Mouse (Mus musculus): ENCODE measurements at regions not wholly inside any gene's neighbourhood (a gene's known extent, or its start where the extent isn't known, plus 50 kb on each side); places are given as distances from the start of the nearest gene placed in this dataset.
A peak's percentile ranks its signal among the peaks of the same experiment; 100 is the strongest.

GRCm38 (mm10) chr3:53338571-53338970, 124.6 kb downstream of the Nhlrc3 start:
- H3K4me1 ChIP-seq (replicated peaks), result 0 out of 2 replicates have a peak, but pooled peaks cover 2% of the 10 kb centered on the region
- no peak overlapping the region for H3K27ac ChIP-seq
- no peak overlapping the region for H3K4me3 ChIP-seq
- WGBS, result 90% methylated on average over 7 of the region's 7 CpGs
- H3K36me3 ChIP-seq, result no peaks in the 10 kb centered on the region
- no peaks in the 10 kb centered on the region for H3K27me3 ChIP-seq
- H3K9me3 ChIP-seq (replicated peaks), result no peaks in the 10 kb centered on the region
- H3K4me2 ChIP-seq, result no peak overlapping the region
- no peak overlapping the region for H3K9ac ChIP-seq
- no peak for ATAC-seq (replicated peaks; ENCODE audit: insufficient number of reproducible peaks, insufficient read depth, low FRiP score, low read depth)

GRCm38 (mm10) chr3:53334051-53334450, 129.1 kb downstream of the Nhlrc3 start:
- Histone ChIP-seq H3K9ac (0 out of 2 replicates have a peak overlapping the region, but pooled peaks have one; percentile 36), H3K9me3 (replicated peaks) (no peaks in the 10 kb centered on the region), H3K27me3 (no peaks in the 10 kb centered on the region), H3K4me2 (peak overlapping the region; percentile 56), H3K27ac (no peak overlapping the region), H3K36me3 (no peaks in the 10 kb centered on the region), H3K4me1 (replicated peaks) (0 out of 2 replicates have a peak, but pooled peaks cover 2% of the 10 kb centered on the region), H3K4me3 (peak overlapping the region; percentile 37)
- WGBS, result 24% methylated on average over 11 of the region's 11 CpGs
- no peak for ATAC-seq (replicated peaks; ENCODE audit: insufficient number of reproducible peaks, insufficient read depth, low FRiP score, low read depth)

- H3K36me3 ChIP-seq, result no peaks in the 10 kb centered on the region
- H3K27ac ChIP-seq, result no peak overlapping the region
- ATAC-seq (replicated peaks; ENCODE audit: insufficient number of reproducible peaks, insufficient read depth, low FRiP score, low read depth), result no peak
- no peaks in the 10 kb centered on the region for H3K27me3 ChIP-seq
- WGBS, result 62% methylated on average over 3 of the region's 3 CpGs
- H3K9me3 ChIP-seq (replicated peaks), result no peaks in the 10 kb centered on the region
- 0 out of 2 replicates have a peak, but pooled peaks cover 2% of the 10 kb centered on the region for H3K4me1 ChIP-seq (replicated peaks)
- no peak overlapping the region for H3K4me3 ChIP-seq
- H3K9ac ChIP-seq, result no peak overlapping the region
- H3K4me2 ChIP-seq, result no peak overlapping the region
These were observed 133.6 kb downstream of the Nhlrc3 start for GRCm38 (mm10) chr3:53329528-53329927.

GRCm38 (mm10) chr3:53327424-53327823, 135.7 kb downstream of the Nhlrc3 start:
- Histone ChIP-seq H3K4me3 (no peak overlapping the region), H3K4me1 (replicated peaks) (no peaks in the 10 kb centered on the region), H3K27ac (no peak overlapping the region), H3K9me3 (replicated peaks) (no peaks in the 10 kb centered on the region), H3K4me2 (no peak overlapping the region), H3K9ac (no peak overlapping the region), H3K27me3 (no peaks in the 10 kb centered on the region), H3K36me3 (no peaks in the 10 kb centered on the region)
- no peak for ATAC-seq (replicated peaks; ENCODE audit: insufficient number of reproducible peaks, insufficient read depth, low FRiP score, low read depth)
- WGBS, result 54% methylated on average over 5 of the region's 5 CpGs

GRCm38 (mm10) chr3:53326967-53327366, 136.2 kb downstream of the Nhlrc3 start:
- Histone ChIP-seq H3K4me3 (no peak overlapping the region), H3K27ac (no peak overlapping the region), H3K36me3 (no peaks in the 10 kb centered on the region), H3K9me3 (replicated peaks) (no peaks in the 10 kb centered on the region), H3K27me3 (no peaks in the 10 kb centered on the region), H3K9ac (no peak overlapping the region), H3K4me2 (no peak overlapping the region), H3K4me1 (replicated peaks) (no peaks in the 10 kb centered on the region)
- WGBS, result 51% methylated on average over 7 of the region's 7 CpGs
- no peak for ATAC-seq (replicated peaks; ENCODE audit: insufficient number of reproducible peaks, insufficient read depth, low FRiP score, low read depth)

GRCm38 (mm10) chr3:53325080-53325479, 138.1 kb downstream of the Nhlrc3 start:
- H3K36me3 ChIP-seq, result no peaks in the 10 kb centered on the region
- no peaks in the 10 kb centered on the region for H3K4me1 ChIP-seq (replicated peaks)
- H3K27ac ChIP-seq, result no peak overlapping the region
- H3K9ac ChIP-seq, result no peak overlapping the region
- no peaks in the 10 kb centered on the region for H3K27me3 ChIP-seq
- no peak for ATAC-seq (replicated peaks; ENCODE audit: insufficient number of reproducible peaks, insufficient read depth, low FRiP score, low read depth)
- no peak overlapping the region for H3K4me2 ChIP-seq
- no peak overlapping the region for H3K4me3 ChIP-seq
- WGBS, result 91% methylated on average over 7 of the region's 7 CpGs
- no peaks in the 10 kb centered on the region for H3K9me3 ChIP-seq (replicated peaks)

- Histone ChIP-seq H3K27ac (no peak overlapping the region), H3K4me1 (replicated peaks) (no peaks in the 10 kb centered on the region), H3K9me3 (replicated peaks) (no peaks in the 10 kb centered on the region), H3K9ac (no peak overlapping the region), H3K4me3 (no peak overlapping the region), H3K4me2 (no peak overlapping the region), H3K27me3 (no peaks in the 10 kb centered on the region), H3K36me3 (no peaks in the 10 kb centered on the region)
- ATAC-seq (replicated peaks; ENCODE audit: insufficient number of reproducible peaks, insufficient read depth, low FRiP score, low read depth), result no peak
- 71% methylated on average over 13 of the region's 13 CpGs for WGBS
These were observed 138.7 kb downstream of the Nhlrc3 start for GRCm38 (mm10) chr3:53324386-53324785.

- no peak for ATAC-seq (replicated peaks; ENCODE audit: insufficient number of reproducible peaks, insufficient read depth, low FRiP score, low read depth)
These were observed 147.7 kb downstream of the Nhlrc3 start for GRCm38 (mm10) chr3:53315449-53315848.

More at GRCm38 (mm10) chr3:53315449-53315848, 147.7 kb downstream of the Nhlrc3 start:
- Histone ChIP-seq H3K4me3 (no peak overlapping the region), H3K27ac (no peak overlapping the region), H3K9ac (no peak overlapping the region), H3K36me3 (no peaks in the 10 kb centered on the region), H3K9me3 (replicated peaks) (no peaks in the 10 kb centered on the region), H3K4me2 (no peak overlapping the region), H3K27me3 (no peaks in the 10 kb centered on the region), H3K4me1 (replicated peaks) (no peaks in the 10 kb centered on the region)
- WGBS, result 61% methylated on average over 2 of the region's 2 CpGs

Data from heart, embryonic 15.5 days (tissue).